Mouse (Mus musculus) bone marrow, adult 2 months (tissue): ENCODE results near the gene Col28a1.

Experiments used
- CTCF ChIP-seq: fragments of 200-500 bp; IDR thresholded peaks from 2 replicates; pipeline ENCODE4 v1.5.1; 2011; ENCODE audit warnings: low read length, control low read depth; ENCODE audit not compliant: control insufficient read depth, insufficient read depth
- POLR2A ChIP-seq: fragments of 200-500 bp; IDR thresholded peaks from 2 replicates; pipeline ENCODE4 v1.6.1; 2011; ENCODE audit warnings: low read depth, mild to moderate bottlenecking, control low read depth, low read length, borderline replicate concordance; ENCODE audit not compliant: control insufficient read depth

- TF ChIP-seq CTCF (no peak), POLR2A (no peak)
Observed at GRCm38 (mm10) chr6:8160001-8160400, 32.4 kb downstream of the Col28a1 start.
